7 mouse cellular contexts compared by ENCODE assay signal in the genomic region with DNA sequence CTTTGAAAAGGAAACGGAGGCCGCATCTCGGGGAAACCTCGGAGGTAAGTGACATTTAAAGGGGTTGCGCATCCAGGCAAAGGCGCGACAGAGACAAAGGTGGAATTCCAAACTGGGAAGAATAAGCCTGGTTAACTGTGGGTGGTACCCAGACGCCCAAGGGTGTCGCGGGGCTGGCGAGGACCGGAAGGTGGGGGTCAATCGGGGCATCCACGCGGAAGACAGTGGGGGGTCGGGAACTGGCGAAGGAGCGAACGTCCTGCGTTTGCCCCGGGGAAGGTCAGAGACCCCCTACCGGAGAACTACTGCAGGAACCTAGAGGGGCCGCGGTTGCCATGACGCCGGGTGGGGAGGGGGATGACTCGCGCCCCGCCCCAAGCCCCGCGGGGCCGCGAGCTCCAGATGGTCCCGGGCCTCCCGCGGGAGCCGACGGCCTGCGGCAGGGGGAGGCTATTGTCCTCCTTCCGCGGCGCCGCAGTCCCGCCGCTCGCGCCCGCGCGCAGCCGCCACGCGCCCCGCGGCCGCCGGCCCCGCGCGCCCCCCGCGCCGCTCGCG. TPM values are rescaled to one million over a fixed set of nuclear protein-coding genes. Genes with fewer than 3 reads are reported as not detected.
DNase-seq lines count a peak whose midpoint lies in the region; ATAC-seq lines count a peak whose summit lies in the region.

No protein-coding gene starts in this region.

- peaks cover 10% of the 10 kb centered on the region for H3K4me1 ChIP-seq in lung, embryonic 16.5 days (replicated peaks; ENCODE audit: control insufficient read depth, insufficient read depth, low read length)
- H3K4me1 ChIP-seq in hindbrain, embryonic 16.5 days (ENCODE audit: control insufficient read depth, insufficient read depth, low read depth, low read length), result peaks cover 15% of the 10 kb centered on the region
- H3K4me1 ChIP-seq in neural tube, embryonic 11.5 days (ENCODE audit: control insufficient read depth, insufficient read depth, low read length), result peaks cover 10% of the 10 kb centered on the region; the same call in 1 of the 2 replicates

- peak overlapping the region; percentile 100 for H3K4me2 ChIP-seq in lung, embryonic 16.5 days (ENCODE audit: low read depth, low read length)
- H3K4me2 ChIP-seq in hindbrain, embryonic 16.5 days (ENCODE audit: low read length), result peak overlapping the region; percentile 77
- peak overlapping the region; percentile 97 for H3K4me2 ChIP-seq in neural tube, embryonic 11.5 days (ENCODE audit: low read depth)

- no peaks in the 10 kb centered on the region for H3K9me3 ChIP-seq in lung, embryonic 16.5 days (ENCODE audit: control insufficient read depth, low read length)
- H3K9me3 ChIP-seq in hindbrain, embryonic 16.5 days (ENCODE audit: control insufficient read depth, low read length), result no peaks in the 10 kb centered on the region
- no peaks in the 10 kb centered on the region for H3K9me3 ChIP-seq in neural tube, embryonic 11.5 days (ENCODE audit: control insufficient read depth, low read length)

- no peaks in the 10 kb centered on the region for H3K36me3 ChIP-seq in lung, embryonic 16.5 days (ENCODE audit: control insufficient read depth, insufficient read depth, low read length)
- no peaks in the 10 kb centered on the region for H3K36me3 ChIP-seq in hindbrain, embryonic 16.5 days (ENCODE audit: control insufficient read depth, insufficient read depth, low read length)
- no peaks in the 10 kb centered on the region for H3K36me3 ChIP-seq in neural tube, embryonic 11.5 days (ENCODE audit: control insufficient read depth, insufficient read depth, low read length)

- peak; percentile 26; the same call in 1 of the 2 replicates for ATAC-seq in lung, embryonic 16.5 days (ENCODE audit: low read depth)
- ATAC-seq in hindbrain, embryonic 16.5 days, result peak; percentile 78
- ATAC-seq in neural tube, embryonic 11.5 days (ENCODE audit: insufficient read depth, low FRiP score, low TSS enrichment), result peak; percentile 79
- ATAC-seq in activated CD4-positive, CD25-positive, alpha-beta regulatory T cell, adult 4 months, result no peak

- no peak for DNase-seq in lung, postnatal 4 days
- peak; percentile 74 for DNase-seq in embryo, embryonic 10.5 days (ENCODE audit: low spot score)
- DNase-seq in neural tube, embryonic 11.5 days (ENCODE audit: low spot score), result peak; percentile 87
- DNase-seq in adipocyte (ENCODE audit: low spot score), result no peak

- peak overlapping the region; percentile 54 for H3K9ac ChIP-seq in lung, embryonic 16.5 days (ENCODE audit: low read length)
- peak overlapping the region; percentile 88 for H3K9ac ChIP-seq in hindbrain, embryonic 16.5 days (ENCODE audit: low read depth, low read length)
- peak overlapping the region; percentile 96 for H3K9ac ChIP-seq in neural tube, embryonic 11.5 days (ENCODE audit: low read length)

- H3K27ac ChIP-seq in lung, embryonic 16.5 days (ENCODE audit: low read length), result no peak overlapping the region
- peak overlapping the region; percentile 95 for H3K27ac ChIP-seq in hindbrain, embryonic 16.5 days (ENCODE audit: low read depth, low read length)
- peak overlapping the region; percentile 92 for H3K27ac ChIP-seq in neural tube, embryonic 11.5 days (ENCODE audit: low read depth, low read length)

- H3K27me3 ChIP-seq in lung, embryonic 16.5 days (ENCODE audit: control insufficient read depth, insufficient read depth, low read depth, low read length), result peaks cover 50% of the 10 kb centered on the region
- H3K27me3 ChIP-seq in hindbrain, embryonic 16.5 days (replicated peaks; ENCODE audit: control insufficient read depth, insufficient read depth, low read length), result no peaks in the 10 kb centered on the region
- peaks cover 7% of the 10 kb centered on the region; the same call in 1 of the 2 replicates for H3K27me3 ChIP-seq in neural tube, embryonic 11.5 days (ENCODE audit: control insufficient read depth, insufficient read depth, low read length)

- under 1% methylated on average over 58 of the region's 65 CpGs for WGBS in lung, embryonic 16.5 days
- under 1% methylated on average over 46 of the region's 65 CpGs for WGBS in hindbrain, embryonic 16.5 days
- WGBS in neural tube, embryonic 11.5 days, result 1% methylated on average over 47 of the region's 65 CpGs

- H3K4me3 ChIP-seq in lung, embryonic 16.5 days (ENCODE audit: low read length), result peak overlapping the region; percentile 61
- H3K4me3 ChIP-seq in hindbrain, embryonic 16.5 days (ENCODE audit: low read length), result peak overlapping the region; percentile 79
- peak overlapping the region; percentile 72 for H3K4me3 ChIP-seq in neural tube, embryonic 11.5 days (ENCODE audit: low read depth, low read length)

RNA-seq across cellular contexts. Expression of gene Sptbn2, which starts 0.7 kb away (rescaled TPM):
- polyA plus RNA-seq in lung, embryonic 16.5 days (2015; fragmentation: Nextera tagmentation; extraction: Ambion mirVana), result 1.0 and 1.4 TPM in 2 replicates
- 21.7 and 31.4 TPM in 2 replicates for polyA plus RNA-seq in hindbrain, embryonic 16.5 days (2015; fragmentation: Nextera tagmentation; extraction: Ambion mirVana)
- polyA plus RNA-seq in neural tube, embryonic 11.5 days (2014; fragmentation: Nextera tagmentation; extraction: Ambion mirVana), result 23.4 and 26.1 TPM in 2 replicates
- polyA plus RNA-seq in activated CD4-positive, CD25-positive, alpha-beta regulatory T cell, adult 4 months (2017; shearing (Covaris generic)), result under 1 TPM; 0.11 to 0.17 TPM

RNA-seq across cellular contexts. Expression of gene Gm960, which starts 13.2 kb away (rescaled TPM):
- polyA plus RNA-seq in lung, embryonic 16.5 days (2015; fragmentation: Nextera tagmentation; extraction: Ambion mirVana), result 2.5 and 3.3 TPM in 2 replicates
- 5.2 and 6.7 TPM in 2 replicates for polyA plus RNA-seq in hindbrain, embryonic 16.5 days (2015; fragmentation: Nextera tagmentation; extraction: Ambion mirVana)
- polyA plus RNA-seq in neural tube, embryonic 11.5 days (2014; fragmentation: Nextera tagmentation; extraction: Ambion mirVana), result 2.5 and 2.7 TPM in 2 replicates
- not detected for polyA plus RNA-seq in activated CD4-positive, CD25-positive, alpha-beta regulatory T cell, adult 4 months (2017; shearing (Covaris generic))

RNA-seq across cellular contexts. Expression of gene Rbm4b, which starts 44.6 kb away (rescaled TPM):
- polyA plus RNA-seq in lung, embryonic 16.5 days (2015; fragmentation: Nextera tagmentation; extraction: Ambion mirVana), result 57.6 and 58.7 TPM in 2 replicates
- polyA plus RNA-seq in hindbrain, embryonic 16.5 days (2015; fragmentation: Nextera tagmentation; extraction: Ambion mirVana), result 124 and 127 TPM in 2 replicates
- 133 and 136 TPM in 2 replicates for polyA plus RNA-seq in neural tube, embryonic 11.5 days (2014; fragmentation: Nextera tagmentation; extraction: Ambion mirVana)
- 100 to 1,000 TPM in 1 of 2 experiments, 10 to 100 TPM in 1; 87.2 to 107 TPM for polyA plus RNA-seq in activated CD4-positive, CD25-positive, alpha-beta regulatory T cell, adult 4 months (2017; shearing (Covaris generic))

Comparison
In these comparisons a context has a peak if more than half of its experiments do, and no peak if none do; other contexts are left out.
1. DNase-seq: peak in embryo, embryonic 10.5 days (single experiment) and neural tube, embryonic 11.5 days (single experiment); none in lung, postnatal 4 days (0 of 2) and adipocyte (single experiment).
2. Peak in every context shown above with its lines, with median percentiles within 50 percentile points of each other: H3K4me2 ChIP-seq, H3K4me3 ChIP-seq and H3K9ac ChIP-seq.